Mouse (Mus musculus): ENCODE data around the gene Armcx1. TPM values are rescaled to one million over a fixed set of nuclear protein-coding genes. Genes with fewer than 3 reads are reported as not detected.

Armcx1 gene
- polyA plus RNA-seq, 1 experiment from 2014 or later, result 55.1 TPM

Small RNA genes within 50 kb of the gene (microRNA-seq; reads per million reads assigned to microRNA genes)
- gene Mir7093 (ENCODE audit: borderline number of aligned reads), result not detected

Other genes starting within 250 kb of the Armcx1 start
- not detected in 2 replicates for gene Taf7l, start 241.5 kb upstream of the Armcx1 start, polyA plus RNA-seq (2014; fragmentation: Nextera tagmentation; extraction: Ambion mirVana)
- 91.8 and 92.4 TPM in 2 replicates for gene Timm8a1, start 176.1 kb upstream of the Armcx1 start, polyA plus RNA-seq (2014; fragmentation: Nextera tagmentation; extraction: Ambion mirVana)
- 0.81 and 1.4 TPM in 2 replicates for gene Btk, start 134.4 kb upstream of the Armcx1 start, polyA plus RNA-seq (2014; fragmentation: Nextera tagmentation; extraction: Ambion mirVana)
- gene Rpl36a, start 132.3 kb upstream of the Armcx1 start, polyA plus RNA-seq (2014; fragmentation: Nextera tagmentation; extraction: Ambion mirVana), result 355 and 372 TPM in 2 replicates
- gene Gla, start 116.8 kb upstream of the Armcx1 start, polyA plus RNA-seq (2014; fragmentation: Nextera tagmentation; extraction: Ambion mirVana), result 3.5 and 5.1 TPM in 2 replicates
- 163 and 167 TPM in 2 replicates for gene Hnrnph2, start 116.8 kb upstream of the Armcx1 start, polyA plus RNA-seq (2014; fragmentation: Nextera tagmentation; extraction: Ambion mirVana)
- gene Armcx4, start 31.4 kb upstream of the Armcx1 start, polyA plus RNA-seq (2014; fragmentation: Nextera tagmentation; extraction: Ambion mirVana), result 6.6 and 7.5 TPM in 2 replicates
- gene Armcx6, start 33.5 kb downstream of the Armcx1 start, polyA plus RNA-seq (2014; fragmentation: Nextera tagmentation; extraction: Ambion mirVana), result 20.5 and 20.8 TPM in 2 replicates
- 66.4 and 70.5 TPM in 2 replicates for gene Armcx3, start 38.6 kb downstream of the Armcx1 start, polyA plus RNA-seq (2014; fragmentation: Nextera tagmentation; extraction: Ambion mirVana)
- 83.9 and 85.7 TPM in 2 replicates for gene Armcx2, start 91.3 kb downstream of the Armcx1 start, polyA plus RNA-seq (2014; fragmentation: Nextera tagmentation; extraction: Ambion mirVana)
- gene Nxf2, start 246.8 kb downstream of the Armcx1 start, polyA plus RNA-seq (2014; fragmentation: Nextera tagmentation; extraction: Ambion mirVana), result 0.97 and 1.3 TPM in 2 replicates